Mouse (Mus musculus): ENCODE results near the gene Ankrd24.
"Not testable (repeated sequence)": the region's sequence is repeated elsewhere in the genome, so short reads cannot be mapped to it uniquely, and the experiment has no call there.

Gene Ankrd24

GRCm38 (mm10) chr10:81605666-81605973 lies 22.7 kb upstream of the Ankrd24 start:
- no peak for DNase-seq (ENCODE audit: low spot score in 2 of 2)

DNA sequence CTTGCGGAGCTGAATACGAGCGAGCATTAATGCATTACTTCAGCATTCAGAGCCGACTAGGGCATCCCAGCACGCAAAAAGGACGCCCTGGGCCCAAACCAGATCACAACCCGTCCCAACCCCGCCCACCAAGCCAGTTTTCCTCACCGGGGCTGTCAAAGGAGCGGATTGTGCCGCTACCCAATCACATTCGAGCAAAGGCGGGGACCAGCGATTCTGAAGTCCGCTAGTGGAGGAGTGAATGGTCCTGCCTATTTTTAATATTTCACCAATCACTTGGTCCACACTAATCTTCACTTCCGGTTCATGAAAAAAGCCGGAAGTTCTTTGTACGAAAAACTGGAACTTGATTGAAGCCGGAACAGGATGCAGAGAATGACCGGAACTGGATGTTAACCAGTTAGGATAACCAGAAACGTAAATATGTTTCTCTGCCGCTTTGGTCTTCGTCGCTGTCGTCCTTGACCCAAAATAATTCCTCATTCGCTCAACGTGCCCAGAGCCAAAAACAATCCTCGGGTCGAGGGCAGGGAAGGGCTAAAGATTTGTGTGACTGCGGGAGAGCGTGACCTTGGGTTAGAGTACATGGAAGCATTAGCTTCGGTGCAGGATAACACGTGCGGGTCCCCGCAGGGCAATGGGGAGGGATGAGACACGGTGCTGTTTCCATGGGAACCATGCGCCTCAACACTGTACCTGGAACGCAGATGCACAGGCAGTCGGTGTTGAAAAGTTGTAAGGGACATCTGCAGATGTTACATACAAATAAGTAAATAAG lies 22.2 kb upstream of the Ankrd24 start, which contains the start of gene BC025920:
Gene BC025920 (plus strand): TSS at position 297 of the 778 bp plus-strand sequence.
- peak; percentile 91 to 94 for DNase-seq (ENCODE audit: low spot score in 2 of 2)

DNA sequence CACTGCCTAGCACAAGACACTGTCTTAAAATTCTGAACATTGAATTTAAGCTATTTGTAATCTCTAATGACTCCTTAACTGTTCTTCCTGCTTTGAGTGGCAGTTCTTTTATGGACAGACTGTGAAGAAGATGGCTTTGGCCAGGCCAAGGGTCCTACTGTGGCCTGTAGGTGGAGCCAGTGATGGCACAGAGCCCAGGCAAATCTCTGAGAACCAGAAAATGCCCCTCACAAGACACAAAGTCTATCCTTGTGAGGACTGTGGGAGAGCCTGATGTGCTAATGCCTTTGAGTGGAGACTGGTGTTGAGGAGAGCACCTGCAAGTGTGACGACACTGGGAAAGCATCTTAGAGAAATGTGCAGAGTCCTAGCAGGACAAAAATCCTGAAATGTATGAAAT lies 20.0 kb upstream of the Ankrd24 start:
- no peak for DNase-seq (ENCODE audit: low spot score in 2 of 2)

DNA sequence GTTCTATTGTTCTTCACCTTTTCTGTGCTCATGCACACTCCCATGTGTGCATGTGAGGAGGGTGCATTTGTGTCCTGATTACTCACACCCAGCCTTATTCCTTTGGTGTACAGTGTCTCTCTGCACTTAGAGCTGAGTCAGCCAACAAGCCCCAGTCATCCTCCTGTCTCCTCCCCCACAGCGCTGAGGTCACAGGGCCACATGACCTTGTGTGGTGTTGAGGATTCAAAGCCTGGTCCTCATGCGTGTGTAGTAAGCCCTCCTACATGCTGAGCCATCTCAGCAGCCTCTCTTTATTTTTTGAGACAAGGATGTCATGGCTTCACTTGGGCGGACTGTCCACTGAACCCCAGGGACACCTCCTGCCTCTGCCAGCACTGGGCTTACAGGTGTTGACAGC lies 15.6 kb upstream of the Ankrd24 start:
- no peak for DNase-seq (ENCODE audit: low spot score in 2 of 2)

DNA sequence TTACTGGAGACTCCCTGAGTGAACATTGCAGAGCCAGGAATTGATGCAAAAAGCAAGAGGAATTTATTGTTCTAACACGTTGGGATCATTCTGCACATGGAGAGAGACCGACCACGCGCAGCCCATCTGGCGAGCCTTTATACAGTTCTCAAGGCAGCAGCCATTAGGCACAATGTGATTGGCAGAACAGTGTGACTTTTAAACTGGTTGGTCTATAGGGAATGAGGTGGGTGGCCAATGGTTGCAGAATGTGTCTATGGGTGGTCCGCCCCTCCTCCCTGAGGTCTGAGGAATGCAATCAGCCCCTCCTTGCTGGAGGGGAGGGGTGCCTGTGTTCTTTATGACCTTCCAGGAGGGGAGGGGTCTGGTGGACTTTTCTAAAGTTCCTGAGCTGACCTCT lies 12.9 kb upstream of the Ankrd24 start:
- no peak for DNase-seq (ENCODE audit: low spot score in 2 of 2)

DNA sequence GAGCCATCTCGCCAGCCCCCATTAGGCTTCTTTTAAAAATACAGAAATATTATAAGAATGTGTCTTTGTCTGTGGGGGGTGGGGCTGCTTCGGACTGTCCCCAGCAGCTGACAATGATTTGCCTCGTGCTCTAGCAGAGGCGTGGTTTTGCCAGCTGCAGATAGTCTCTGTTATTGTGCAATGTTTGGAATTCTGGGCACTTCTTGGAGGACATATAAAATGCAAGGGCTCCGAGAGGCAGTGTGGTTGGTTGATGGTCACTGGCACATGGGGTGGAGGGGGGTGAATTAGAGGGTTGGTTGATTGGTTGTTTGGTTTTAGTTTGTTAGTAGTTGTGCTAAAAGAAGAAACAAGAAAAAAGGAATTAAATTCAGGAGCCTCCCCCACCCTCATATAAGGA lies 8.4 kb upstream of the Ankrd24 start:
- no peak for DNase-seq (ENCODE audit: low spot score in 2 of 2)

DNA sequence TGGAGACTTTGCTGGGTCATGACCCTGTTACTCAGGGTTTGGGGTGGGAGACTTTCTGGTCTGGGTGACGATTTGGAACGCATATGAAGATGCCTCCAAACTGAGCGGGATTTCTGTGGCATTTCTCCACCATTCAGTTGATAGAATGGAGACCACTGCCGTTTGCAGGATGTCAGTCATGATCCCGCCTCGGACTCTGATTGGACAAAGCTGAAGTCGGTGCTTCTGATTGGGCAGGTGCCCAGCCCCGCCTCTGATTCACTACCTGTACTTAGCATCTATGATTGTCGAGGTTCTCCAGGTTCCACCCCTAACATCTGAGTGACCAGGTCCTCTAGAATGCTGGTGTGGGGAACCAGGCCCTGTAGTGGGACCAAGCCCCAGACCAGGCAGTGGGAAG lies 7.6 kb upstream of the Ankrd24 start:
- no peak for DNase-seq (ENCODE audit: low spot score in 2 of 2)

DNA sequence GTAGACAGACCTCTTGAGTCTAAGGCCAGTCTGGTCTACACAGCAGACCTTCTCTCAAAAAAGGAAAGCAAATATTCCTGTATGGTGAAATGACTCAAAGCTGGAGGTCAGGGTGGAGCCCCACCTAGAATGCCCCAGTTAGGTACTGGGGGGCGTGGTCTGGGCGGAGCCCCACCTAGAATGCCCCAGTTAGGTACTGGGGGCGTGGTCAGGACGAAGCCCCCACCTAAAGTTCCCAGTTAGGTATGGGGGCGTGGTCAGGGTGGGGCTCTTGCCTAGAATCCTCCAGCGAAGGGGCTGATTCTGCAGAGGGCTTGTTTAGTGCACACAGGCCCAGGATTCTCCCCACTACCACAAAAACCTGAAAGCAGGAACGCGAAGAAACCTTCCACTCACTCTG lies 4.9 kb upstream of the Ankrd24 start:
- no peak for DNase-seq (ENCODE audit: low spot score in 2 of 2)

DNA sequence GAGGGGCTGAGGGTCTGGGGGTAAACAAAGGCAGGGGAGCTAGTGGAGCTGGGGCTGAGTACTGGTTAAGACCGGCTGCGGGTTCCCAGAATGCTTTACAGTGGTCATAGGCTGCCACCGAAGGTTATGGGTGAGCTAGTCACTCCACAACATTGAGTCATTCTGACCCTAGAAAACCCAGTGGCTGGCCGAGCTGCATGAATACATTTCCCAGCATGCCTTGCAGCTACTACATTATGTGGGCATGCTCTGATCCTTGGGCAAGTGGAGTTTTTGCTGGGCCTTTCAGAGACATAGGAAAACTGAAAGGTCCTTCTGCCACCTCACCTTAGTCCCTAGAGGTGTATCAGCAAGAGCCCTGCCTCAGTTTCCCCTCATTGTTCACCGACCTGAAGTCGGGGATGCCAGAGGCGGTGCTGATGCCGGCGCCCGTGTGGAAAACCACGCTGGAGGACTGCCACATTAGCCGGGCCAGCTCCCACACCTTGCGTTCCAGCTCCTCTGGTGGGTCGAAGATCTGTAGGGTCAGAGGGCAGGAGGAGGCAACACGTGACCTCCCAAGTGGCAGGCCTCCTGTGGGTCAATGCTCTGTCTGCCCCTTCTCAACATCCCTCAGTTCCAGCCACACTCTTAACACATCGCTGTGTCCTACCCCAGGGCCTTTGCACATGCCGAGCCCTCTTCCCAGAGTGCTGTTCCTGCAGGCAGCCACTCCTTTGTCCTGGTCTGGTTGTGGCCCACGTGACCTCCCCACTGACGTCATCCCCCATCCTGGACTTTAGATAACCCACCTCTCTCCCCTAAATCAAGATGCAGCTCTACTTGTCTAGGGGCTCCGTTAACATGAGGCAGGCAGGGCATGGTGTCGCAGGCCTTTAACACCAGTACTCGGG lies 2.0 kb upstream of the Ankrd24 start:
- DNase-seq (ENCODE audit: low spot score in 2 of 2), result no peak

DNA sequence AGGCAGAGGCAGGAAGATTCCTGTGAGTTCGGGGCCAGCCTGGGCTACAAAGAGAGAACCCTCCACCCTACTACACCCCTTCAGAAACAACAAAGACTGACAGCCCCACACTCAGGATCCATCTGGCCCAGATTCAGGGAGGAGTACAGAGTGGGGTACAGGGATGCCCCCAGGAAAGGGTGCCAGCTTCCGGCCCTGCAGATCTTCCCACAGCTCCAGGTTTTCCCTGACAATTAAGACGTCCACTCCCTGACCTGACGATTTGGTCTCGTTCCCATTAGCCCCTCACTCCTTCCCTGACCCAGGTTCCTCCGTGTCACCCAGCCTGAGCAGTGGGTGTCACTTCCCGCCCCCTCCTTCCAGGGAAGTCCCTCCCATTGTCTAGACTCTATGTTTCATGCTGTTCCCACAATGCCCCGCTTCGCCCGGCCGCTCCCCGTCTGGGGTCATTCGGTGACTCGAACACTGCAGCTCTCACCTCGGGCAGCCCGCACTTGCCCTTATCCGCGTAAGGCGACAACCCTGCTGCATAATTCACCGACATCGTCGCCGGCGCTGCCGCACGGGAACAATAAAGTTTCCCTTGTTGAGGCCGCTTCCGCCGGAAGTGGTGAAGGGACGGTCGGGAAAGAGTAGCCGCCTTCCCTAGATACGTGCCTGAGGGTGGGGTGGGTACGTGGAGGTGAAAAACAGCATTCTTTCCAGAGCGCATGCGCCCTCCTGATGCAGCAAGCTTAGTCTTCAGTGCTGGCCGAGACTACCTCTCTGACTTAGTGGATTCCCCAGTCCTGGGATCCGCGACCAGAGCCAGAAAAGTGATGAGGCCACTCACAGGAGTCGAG lies 1.1 kb upstream of the Ankrd24 start, which contains the start of gene Sirt6:
Gene Sirt6 (minus strand): TSS at position 804 of the 842 bp plus-strand sequence.
- DNase-seq (ENCODE audit: low spot score in 2 of 2), result peak; percentile 92 to 94

DNA sequence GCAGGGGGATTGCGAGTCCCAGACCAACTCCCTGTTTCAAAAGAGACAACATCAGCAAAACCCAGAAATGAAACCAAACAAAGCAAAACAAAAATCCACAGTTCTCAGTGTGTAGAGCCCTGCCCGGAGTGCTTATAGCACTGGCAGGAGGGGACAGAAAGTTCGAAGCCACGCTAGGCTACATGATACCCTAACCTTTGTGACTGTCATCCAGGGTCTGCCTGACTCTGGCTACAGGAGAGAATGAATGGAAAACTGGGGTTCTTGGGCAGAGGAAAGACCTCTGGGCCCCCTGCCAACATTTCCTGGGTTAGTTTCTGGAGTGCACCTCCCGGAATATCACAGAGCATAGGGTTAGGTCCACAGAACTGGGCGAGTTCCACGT lies 512 bp upstream of the Ankrd24 start:
- no peak for DNase-seq (ENCODE audit: low spot score in 2 of 2)

DNA sequence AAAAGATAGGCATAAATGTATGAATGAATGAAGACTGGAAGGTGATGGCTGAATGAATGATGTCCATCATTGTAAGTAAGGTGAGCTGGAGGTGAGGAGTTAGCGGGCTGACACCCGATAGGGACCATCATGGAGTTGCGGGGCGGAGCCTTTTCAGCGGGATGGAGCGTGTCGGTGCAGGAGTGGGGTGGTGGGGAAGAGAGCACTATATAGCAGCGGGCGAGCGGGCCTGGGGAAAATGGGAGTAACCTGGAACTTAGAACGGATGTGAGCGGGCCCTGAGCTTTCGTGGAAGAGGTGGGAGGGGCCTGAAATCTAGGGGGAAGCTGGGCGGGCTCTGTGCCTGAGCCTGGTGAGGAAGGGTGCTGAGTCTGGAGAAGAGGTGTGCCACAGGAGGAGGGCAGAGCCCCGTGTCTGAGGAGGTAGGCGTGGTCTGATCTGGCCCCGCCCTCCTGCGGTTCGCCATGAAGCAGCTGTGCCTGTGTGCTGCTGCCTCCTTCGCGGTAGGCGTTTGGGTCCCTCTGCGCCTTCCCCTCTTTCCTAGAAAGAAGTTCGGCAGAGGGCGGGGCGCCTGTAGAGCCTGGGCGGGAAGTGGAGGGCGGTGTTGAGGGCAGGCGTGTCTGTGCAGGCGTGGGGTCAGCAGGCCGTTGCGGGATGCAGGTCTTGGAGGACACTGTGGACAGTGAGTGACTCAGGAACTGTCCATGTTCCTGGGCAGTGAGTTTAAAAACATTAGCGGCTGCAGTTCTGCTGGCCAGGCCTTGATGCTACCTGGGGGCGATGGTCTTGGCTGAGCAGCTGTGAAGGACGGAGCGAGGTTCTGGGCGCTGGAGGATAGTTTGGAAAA lies 5.1 kb downstream of the Ankrd24 start:
- DNase-seq (ENCODE audit: low spot score in 2 of 2), result peak; percentile 80 to 84

- DNase-seq (ENCODE audit: low spot score in 2 of 2), result no peak
These were observed 8.0 kb downstream of the Ankrd24 start for GRCm38 (mm10) chr10:81636338-81636737.

DNA sequence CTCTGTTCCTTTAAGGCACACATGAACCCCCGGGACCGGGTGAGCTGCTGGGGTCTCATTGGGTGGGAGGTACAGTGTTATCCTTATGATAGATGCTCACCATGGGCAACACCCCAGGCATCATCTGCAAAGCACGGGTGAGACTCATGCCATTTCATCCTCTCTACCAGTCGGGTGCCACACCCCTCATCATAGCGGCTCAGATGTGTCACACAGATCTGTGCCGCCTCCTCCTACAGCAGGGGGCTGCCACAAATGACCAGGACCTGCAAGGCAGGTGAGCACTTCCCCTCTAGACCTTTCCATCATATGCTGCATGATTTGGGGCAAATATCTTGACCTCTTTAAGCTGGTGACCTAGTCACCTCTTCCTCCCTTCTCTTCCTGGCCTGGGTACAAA lies 9.8 kb downstream of the Ankrd24 start:
- DNase-seq (ENCODE audit: low spot score in 2 of 2), result no peak

- not testable (repeated sequence) for DNase-seq (ENCODE audit: low spot score in 2 of 2)
These were observed 12.5 kb downstream of the Ankrd24 start for GRCm38 (mm10) chr10:81640825-81641224.

DNA sequence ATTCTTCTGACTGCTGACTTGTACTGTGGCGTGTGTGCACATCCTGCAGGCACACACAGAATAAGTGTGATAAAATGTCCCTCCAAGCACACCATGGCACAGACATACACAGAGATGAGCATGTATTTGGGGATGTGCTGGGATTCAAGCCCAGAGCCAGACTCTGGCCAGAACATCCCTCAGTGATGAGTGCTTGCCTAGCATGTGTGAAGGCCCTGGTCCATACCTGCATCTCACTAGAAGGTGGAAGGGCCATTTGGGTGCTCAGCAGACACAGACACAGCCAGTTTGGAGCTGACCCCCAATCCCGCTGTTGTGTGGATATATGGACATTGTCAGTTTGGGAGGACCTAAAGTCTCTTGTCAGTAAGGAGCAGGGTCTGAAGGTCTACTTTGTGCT lies 13.2 kb downstream of the Ankrd24 start:
- DNase-seq (ENCODE audit: low spot score in 2 of 2), result no peak

GRCm38 (mm10) chr10:81641978-81642647 lies 13.8 kb downstream of the Ankrd24 start:
- DNase-seq (ENCODE audit: low spot score in 2 of 2), result no peak

DNA sequence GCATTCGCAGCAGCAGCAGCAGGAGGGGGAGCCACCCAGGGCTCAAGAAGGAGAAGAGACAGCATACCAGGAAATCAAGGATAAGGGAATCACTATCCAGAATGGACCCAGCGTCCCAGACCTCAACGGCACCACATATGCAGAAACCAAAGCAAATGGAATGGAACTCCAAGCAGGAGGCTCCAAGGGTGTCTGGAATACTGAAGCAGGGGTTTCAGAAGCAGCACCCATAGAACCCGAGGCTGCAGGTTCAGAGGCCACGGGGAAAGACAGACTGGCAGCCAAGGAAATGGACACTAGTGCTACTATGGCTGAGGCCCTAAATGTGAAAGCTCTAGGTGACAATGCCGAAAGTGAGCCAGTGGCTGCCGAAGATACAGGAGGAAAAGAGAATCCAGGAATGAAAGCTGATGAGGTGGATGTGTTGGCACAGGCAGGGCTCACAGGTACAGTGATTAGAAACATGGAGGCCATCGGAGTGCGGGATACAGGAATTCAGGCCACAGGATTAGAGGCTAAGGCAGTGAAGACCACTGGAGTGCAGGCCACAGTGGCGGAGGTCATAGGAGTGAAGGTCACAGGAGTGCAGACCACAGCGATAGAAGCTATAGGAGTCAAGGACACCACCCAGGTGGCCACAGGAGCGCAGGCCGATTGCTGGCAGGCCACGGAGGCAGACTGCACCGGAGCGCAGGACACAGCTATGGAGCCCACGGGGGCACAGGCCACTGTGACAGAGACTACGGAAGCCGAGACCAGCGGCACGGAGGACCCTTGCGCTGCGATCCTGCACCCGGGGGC lies 14.5 kb downstream of the Ankrd24 start:
- DNase-seq (ENCODE audit: low spot score in 2 of 2), result no peak

GRCm38 (mm10) chr10:81643449-81644055 lies 15.2 kb downstream of the Ankrd24 start:
- DNase-seq (ENCODE audit: low spot score in 2 of 2), result peak; percentile 93 to 95
